Mouse (Mus musculus) liver, embryonic 16.5 days (tissue): Measurements from ENCODE around the gene Ubald1. TPM values are rescaled to one million over a fixed set of nuclear protein-coding genes. Genes with fewer than 3 reads are reported as not detected.

Experiments used
- ATAC-seq: fragments of 200-750 bp; cut with Nextera tagmentation; 2 replicates; pipeline ENCODE4 v1.8.0; 2017; ENCODE audit warnings: low read depth, mild to moderate bottlenecking, moderate number of reproducible peaks, moderate library complexity
- H3K27ac ChIP-seq: fragments of 300-500 bp; sonication (generic); 2 replicates; pipeline ENCODE4 v1.5.1; 2014; ENCODE audit warnings: mild to moderate bottlenecking, low read length
- H3K27me3 ChIP-seq: fragments of 300-500 bp; sonication (generic); 2 replicates; pipeline ENCODE4 v1.6.1; 2014; ENCODE audit warnings: low read depth, low read length, mixed read lengths; ENCODE audit not compliant: control insufficient read depth, insufficient read depth
- H3K36me3 ChIP-seq: fragments of 300-500 bp; sonication (generic); 2 replicates; pipeline ENCODE4 v1.6.1; 2014; ENCODE audit warnings: mild to moderate bottlenecking; ENCODE audit not compliant: control insufficient read depth, insufficient read depth
- H3K4me1 ChIP-seq: fragments of 300-500 bp; sonication (generic); 2 replicates; pipeline ENCODE4 v1.6.1; 2014; ENCODE audit warnings: low read depth, low read length, mixed read lengths; ENCODE audit not compliant: control insufficient read depth
- H3K4me2 ChIP-seq: fragments of 300-500 bp; sonication (generic); 2 replicates; pipeline ENCODE4 v1.6.1; 2014; ENCODE audit warnings: low read depth, low read length, mixed read lengths
- H3K4me3 ChIP-seq: fragments of 300-500 bp; sonication (generic); 2 replicates; pipeline ENCODE4 v1.5.1; 2014; ENCODE audit warnings: low read depth, mild to moderate bottlenecking, low read length
- H3K9ac ChIP-seq: fragments of 300-500 bp; sonication (generic); 2 replicates; pipeline ENCODE4 v1.6.1; 2014; ENCODE audit warnings: low read depth, low read length
- H3K9me3 ChIP-seq: fragments of 300-500 bp; sonication (generic); replicated peaks from 2 replicates; pipeline ENCODE4 v1.6.1; 2016; ENCODE audit warnings: low read length; ENCODE audit not compliant: control insufficient read depth
- WGBS: fragments of 180-500 bp; shearing (Covaris S2); extraction: QIAGEN DNeasy Blood & Tissue Kit; methylation state at CpG from one replicate; pipeline ENCODE4 v1.1.7; 2014; ENCODE audit not compliant: insufficient replicate concordance; 5-methylcytosine and 5-hydroxymethylcytosine counted together
- polyA plus RNA-seq: library from polyadenylated mRNA; unstranded; fragments of >200 nt; fragmentation: Nextera tagmentation; extraction: Ambion mirVana; gene quantifications from 2 replicates; pipeline ENCODE4 v1.2.1, GENCODE M21; 2015

Gene Ubald1
- polyA plus RNA-seq, 1 experiment from 2014 or later, result 13.3 TPM

DNA sequence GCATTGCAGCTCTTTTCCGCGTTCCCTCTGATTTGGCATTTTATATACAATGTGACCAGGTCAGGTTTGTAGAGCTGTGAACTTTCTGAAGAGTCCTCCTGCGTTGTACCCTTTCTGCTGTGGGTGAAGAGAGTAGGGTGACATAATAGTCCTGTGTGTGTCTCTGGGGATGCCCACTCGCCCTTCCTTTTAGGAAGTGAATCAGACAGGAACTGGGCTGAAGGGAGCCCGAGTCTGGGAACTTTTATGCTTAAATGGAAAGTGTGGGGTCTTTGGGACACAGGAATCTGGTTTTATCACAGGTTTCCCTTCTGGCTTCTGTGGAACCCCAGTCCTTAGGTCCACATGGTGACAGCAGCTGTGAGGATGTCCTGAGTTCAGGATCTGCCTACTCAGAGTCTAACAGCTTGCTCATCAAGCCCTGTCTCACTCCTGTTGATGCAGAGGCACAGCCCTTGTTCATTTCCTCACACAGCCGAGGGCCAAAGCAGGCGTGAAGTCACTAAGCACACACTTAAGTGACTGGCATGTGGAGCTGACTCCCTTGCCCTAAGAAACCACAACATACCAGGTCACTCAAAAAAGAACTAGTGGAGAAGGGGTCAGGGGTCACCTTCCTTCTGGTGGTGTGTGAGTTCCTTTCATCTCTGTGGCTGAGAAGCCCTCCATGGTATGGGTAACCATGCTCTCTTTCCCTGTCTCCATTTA lies 14.2 kb upstream of the Ubald1 start:
- no peaks in the 10 kb centered on the region for H3K27me3 ChIP-seq
- no peaks in the 10 kb centered on the region for H3K36me3 ChIP-seq
- no peak overlapping the region for H3K4me3 ChIP-seq
- no peaks in the 10 kb centered on the region for H3K9me3 ChIP-seq
- WGBS, result 57% methylated on average over 7 of the region's 7 CpGs
- no peak overlapping the region for H3K27ac ChIP-seq
- H3K4me2 ChIP-seq, result no peak overlapping the region
- no peak for ATAC-seq
- no peak overlapping the region for H3K9ac ChIP-seq
- peaks cover 29% of the 10 kb centered on the region for H3K4me1 ChIP-seq

DNA sequence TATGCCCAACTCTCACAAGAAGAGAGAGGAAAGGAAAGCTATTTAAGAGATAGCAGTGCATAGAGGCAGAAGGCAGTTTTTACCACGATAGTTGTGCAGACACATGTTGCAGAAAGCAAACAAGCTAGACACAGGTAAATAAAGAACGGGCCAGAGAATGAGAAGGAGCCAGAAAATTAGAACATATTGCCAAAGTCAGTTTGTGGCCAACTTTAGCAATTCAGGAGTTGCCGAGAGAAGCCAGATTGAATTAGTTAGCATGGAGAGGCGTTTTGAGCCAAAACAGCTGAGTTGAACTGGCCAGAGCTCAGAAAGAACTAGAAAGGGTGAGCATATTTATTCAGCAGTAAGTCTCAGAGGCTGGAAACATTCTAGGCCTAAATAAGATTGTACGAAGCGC lies 12.1 kb upstream of the Ubald1 start:
- no peaks in the 10 kb centered on the region for H3K9me3 ChIP-seq
- WGBS, result 67% methylated on average over 6 of the region's 6 CpGs
- no peak overlapping the region for H3K4me2 ChIP-seq
- peaks cover 32% of the 10 kb centered on the region for H3K4me1 ChIP-seq
- H3K27me3 ChIP-seq, result no peaks in the 10 kb centered on the region
- H3K36me3 ChIP-seq, result no peaks in the 10 kb centered on the region
- ATAC-seq, result no peak
- H3K4me3 ChIP-seq, result no peak overlapping the region
- H3K27ac ChIP-seq, result no peak overlapping the region
- no peak overlapping the region for H3K9ac ChIP-seq

DNA sequence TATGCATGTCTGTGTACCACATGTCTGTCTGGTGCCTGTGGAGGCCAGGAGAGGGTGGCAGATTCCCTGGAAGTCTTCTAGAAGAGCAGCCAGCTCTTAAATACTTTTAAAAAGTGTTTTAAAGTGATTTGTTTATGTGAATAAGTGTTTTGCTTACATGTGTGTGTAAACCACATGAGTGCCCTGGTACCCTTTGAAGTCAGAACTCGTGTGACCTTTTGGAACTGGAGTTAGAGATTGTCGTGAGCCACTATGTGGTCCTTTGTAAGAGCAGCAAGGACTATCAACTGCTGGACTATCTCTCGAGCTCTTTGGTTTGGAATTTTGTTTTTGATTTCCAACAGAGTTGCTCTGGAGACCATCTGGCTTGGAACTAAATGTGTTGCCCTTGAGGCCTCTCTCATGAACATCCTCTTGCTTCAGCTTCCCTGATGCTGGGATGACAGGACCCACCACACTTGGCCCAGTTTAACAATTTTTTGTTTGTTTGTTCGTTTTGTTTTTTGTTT lies 10.1 kb upstream of the Ubald1 start:
- no peak overlapping the region for H3K4me2 ChIP-seq
- no peaks in the 10 kb centered on the region for H3K36me3 ChIP-seq
- H3K9me3 ChIP-seq, result no peaks in the 10 kb centered on the region
- H3K4me1 ChIP-seq, result peaks cover 27% of the 10 kb centered on the region
- no peak for ATAC-seq
- no peak overlapping the region for H3K4me3 ChIP-seq
- no peak overlapping the region for H3K27ac ChIP-seq
- WGBS, result 53% methylated on average over 4 of the region's 4 CpGs
- H3K27me3 ChIP-seq, result no peaks in the 10 kb centered on the region
- no peak overlapping the region for H3K9ac ChIP-seq

- Histone ChIP-seq H3K4me2 (peak overlapping the region; percentile 83), H3K36me3 (no peaks in the 10 kb centered on the region), H3K4me1 (peaks cover 27% of the 10 kb centered on the region), H3K27me3 (no peaks in the 10 kb centered on the region), H3K9me3 (no peaks in the 10 kb centered on the region), H3K27ac (peak overlapping the region; percentile 84), H3K9ac (peak overlapping the region; percentile 81), H3K4me3 (peak overlapping the region; percentile 81)
- ATAC-seq, result peak; percentile 19
- WGBS, result 0% methylated on average over 8 of the region's 8 CpGs
Observed at GRCm38 (mm10) chr16:4886690-4887020, 6.5 kb upstream of the Ubald1 start.

GRCm38 (mm10) chr16:4885760-4886689 lies 5.9 kb upstream of the Ubald1 start, which contains the start of gene Mgrn1:
TSS of gene Mgrn1 (plus strand) at chr16:4886249.
- Histone ChIP-seq H3K4me3 (peak within 1 kb of the TSS; percentile 81), H3K27ac (peak within 1 kb of the TSS; percentile 84), H3K4me1 (peaks cover 33% of the 10 kb centered on the region), H3K4me2 (peak within 1 kb of the TSS; percentile 83), H3K9me3 (no peaks in the 10 kb centered on the region), H3K9ac (peak within 1 kb of the TSS; percentile 81), H3K27me3 (no peaks in the 10 kb centered on the region), H3K36me3 (no peaks in the 10 kb centered on the region)
- WGBS, result under 1% methylated on average over 73 of the region's 74 CpGs
- ATAC-seq, result peak; percentile 86

DNA sequence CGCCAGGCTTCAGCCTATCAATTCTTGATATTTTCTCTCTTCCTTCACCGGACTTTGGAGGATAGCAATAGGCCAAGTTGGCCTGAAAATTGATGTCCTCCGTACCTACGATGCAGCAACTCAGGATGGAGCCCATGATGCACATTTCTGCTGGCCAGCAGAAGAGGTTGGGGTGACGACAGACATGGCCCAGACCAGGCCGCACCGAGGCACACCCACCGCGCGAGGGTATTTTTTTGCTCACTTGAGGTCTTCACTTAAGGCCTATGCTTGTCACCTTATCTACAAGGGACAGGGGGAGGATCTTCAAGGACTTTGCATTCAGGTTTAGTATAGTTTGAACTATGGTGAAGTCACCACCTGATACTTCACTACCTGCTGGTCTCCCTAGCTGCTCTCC lies 4.8 kb upstream of the Ubald1 start:
- H3K4me3 ChIP-seq, result peak overlapping the region; percentile 81; the same call in 1 of the 2 replicates
- H3K4me2 ChIP-seq, result peak overlapping the region; percentile 83; the same call in 1 of the 2 replicates
- peak overlapping the region; percentile 81; the same call in 1 of the 2 replicates for H3K9ac ChIP-seq
- H3K27me3 ChIP-seq, result no peaks in the 10 kb centered on the region
- 88% methylated on average over 10 of the region's 10 CpGs for WGBS
- H3K9me3 ChIP-seq, result no peaks in the 10 kb centered on the region
- H3K36me3 ChIP-seq, result no peaks in the 10 kb centered on the region
- no peak for ATAC-seq
- peaks cover 36% of the 10 kb centered on the region for H3K4me1 ChIP-seq
- no peak overlapping the region for H3K27ac ChIP-seq

DNA sequence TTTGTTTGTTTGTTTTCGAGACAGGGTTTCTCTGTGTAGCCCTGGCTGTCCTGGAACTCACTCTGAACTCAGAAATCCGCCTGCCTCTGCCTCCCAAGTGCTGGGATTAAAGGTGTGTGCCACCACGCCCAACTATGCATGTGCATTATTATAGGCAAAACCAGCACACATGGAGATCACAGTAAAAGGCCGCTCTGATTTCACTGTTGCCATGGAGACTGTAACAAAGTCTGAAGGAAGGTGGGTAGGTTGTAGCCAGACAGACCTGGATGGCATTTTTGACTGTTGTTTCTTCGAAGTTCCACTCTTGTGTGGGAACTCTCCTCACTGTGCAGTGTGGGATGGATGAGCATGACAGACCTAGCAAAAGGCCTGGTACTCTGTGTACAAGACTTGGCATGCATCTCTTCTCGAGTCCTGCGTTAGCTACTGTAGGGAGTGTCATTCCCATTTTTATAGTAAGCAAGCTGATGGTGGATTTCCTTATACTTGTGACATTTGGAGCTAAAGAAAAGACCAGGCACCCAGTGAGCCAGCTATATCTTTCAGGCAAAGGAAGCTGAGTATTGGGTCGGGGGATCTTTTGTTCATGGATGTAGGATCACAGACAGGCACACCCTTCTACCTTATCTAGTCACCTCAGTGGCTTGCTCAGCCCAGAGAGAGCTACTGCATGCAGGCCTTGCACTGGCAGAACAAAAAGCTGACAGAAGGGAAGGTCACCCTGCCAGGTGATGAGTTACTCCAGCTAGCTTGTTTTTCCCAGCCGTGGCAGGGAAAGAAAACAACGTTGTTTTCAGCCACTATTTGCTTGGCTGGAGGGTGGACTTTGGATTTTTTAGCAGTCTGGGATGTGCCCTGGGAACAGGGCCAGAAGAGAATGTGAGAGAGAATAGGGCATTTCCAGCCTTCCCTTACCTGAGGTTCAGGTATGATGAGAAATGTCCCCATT lies 1.6 kb upstream of the Ubald1 start:
- peaks cover 44% of the 10 kb centered on the region for H3K4me1 ChIP-seq
- H3K27me3 ChIP-seq, result no peaks in the 10 kb centered on the region
- 58% methylated on average over 10 of the region's 10 CpGs for WGBS
- peak overlapping the region; percentile 93 for H3K27ac ChIP-seq
- peak overlapping the region; percentile 89 for H3K4me3 ChIP-seq
- no peak overlapping the region; the same call in 1 of the 2 replicates for H3K9ac ChIP-seq
- no peaks in the 10 kb centered on the region for H3K36me3 ChIP-seq
- H3K9me3 ChIP-seq, result no peaks in the 10 kb centered on the region
- peak overlapping the region; percentile 94 for H3K4me2 ChIP-seq
- no peak for ATAC-seq

DNA sequence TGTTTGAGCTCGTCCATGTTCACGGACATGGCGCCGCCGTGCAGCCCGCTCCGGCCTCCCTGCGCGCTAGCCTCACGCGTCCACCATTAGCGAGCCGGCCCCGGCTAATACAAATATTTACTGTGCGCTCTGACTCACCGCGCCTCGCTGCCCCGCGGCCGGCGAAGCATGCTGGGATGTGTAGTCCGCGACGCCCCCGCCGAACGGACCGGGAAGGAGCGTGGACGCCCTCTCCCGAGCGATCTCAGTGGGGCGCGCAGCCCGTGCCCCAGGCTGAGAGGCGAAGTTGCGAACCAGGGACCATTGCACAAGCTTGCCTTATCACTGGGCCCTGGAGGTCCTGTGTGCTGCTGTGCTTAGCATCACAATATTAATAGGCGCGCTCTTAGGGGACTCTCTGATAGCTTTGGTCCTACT lies 399 bp downstream of the Ubald1 start:
- no peaks in the 10 kb centered on the region for H3K36me3 ChIP-seq
- H3K4me1 ChIP-seq, result peaks cover 50% of the 10 kb centered on the region
- H3K9me3 ChIP-seq, result no peaks in the 10 kb centered on the region
- WGBS, result under 1% methylated on average over 40 of the region's 40 CpGs
- peak; percentile 73 for ATAC-seq
- H3K27me3 ChIP-seq, result no peaks in the 10 kb centered on the region
- H3K9ac ChIP-seq, result peak overlapping the region; percentile 91
- H3K4me3 ChIP-seq, result peak overlapping the region; percentile 89
- H3K4me2 ChIP-seq, result peak overlapping the region; percentile 95
- peak overlapping the region; percentile 99 for H3K27ac ChIP-seq
